In genomic region chr9:97517006-97517405, GRCm38 (mm10) we compare ENCODE assay signal across 17 mouse cellular contexts.
"Had no signal": no experiment of that assay in that cellular context is flagged by ENCODE, and none has a peak within 500 bp of the region (broad histone marks: within the 10 kb centered on the region; RNA-seq: fewer than 3 reads in every experiment).

No protein-coding gene starts in this region.

- H3K4me2 ChIP-seq: lung, embryonic 15.5 days; midbrain, embryonic 12.5 days; neural tube, embryonic 12.5 days; stomach, embryonic 15.5 days had no signal

- H3K9ac ChIP-seq: liver, postnatal 0 days; lung, embryonic 15.5 days; midbrain, embryonic 12.5 days; neural tube, embryonic 12.5 days; stomach, embryonic 15.5 days had no signal

- ATAC-seq: liver, postnatal 0 days; lung, postnatal 0 days had no signal

- DNase-seq: liver, postnatal 0 days; lung, adult 2 months; lung, postnatal 14 days; lung, postnatal 36 days; midbrain, embryonic 14.5 days; right cerebral cortex, postnatal 14 days; thymus, adult 2 months; thymus, postnatal 25 days; thymus, postnatal 4 days had no signal

- H3K36me3 ChIP-seq: lung, embryonic 15.5 days; midbrain, embryonic 12.5 days; neural tube, embryonic 12.5 days; stomach, embryonic 15.5 days had no signal

- H3K27ac ChIP-seq: lung, embryonic 15.5 days; macrophage; midbrain, embryonic 12.5 days; neural tube, embryonic 12.5 days; stomach, embryonic 15.5 days; stomach, postnatal 0 days had no signal

- H3K27me3 ChIP-seq: lung, embryonic 15.5 days; megakaryocyte, embryonic 14.5 days; midbrain, embryonic 12.5 days; neural tube, embryonic 12.5 days; stomach, embryonic 15.5 days had no signal

- H3K9me3 ChIP-seq: lung, embryonic 15.5 days; midbrain, embryonic 12.5 days; neural tube, embryonic 12.5 days; stomach, embryonic 15.5 days had no signal

- H3K4me1 ChIP-seq: lung, embryonic 15.5 days; megakaryocyte, embryonic 14.5 days; midbrain, embryonic 12.5 days; neural tube, embryonic 12.5 days; stomach, embryonic 15.5 days had no signal

- H3K4me3 ChIP-seq: lung, embryonic 15.5 days; megakaryocyte, embryonic 14.5 days; midbrain, embryonic 12.5 days; neural tube, embryonic 12.5 days; stomach, embryonic 15.5 days had no signal
